Mouse (Mus musculus): ENCODE results near the gene Gdf2. TPM values are rescaled to one million over a fixed set of nuclear protein-coding genes. Genes with fewer than 3 reads are reported as not detected.

The Gdf2 gene
- total and polyA plus RNA-seq, 2 experiments from 2014 or later = 0.06 to 0.37 TPM

DNA sequence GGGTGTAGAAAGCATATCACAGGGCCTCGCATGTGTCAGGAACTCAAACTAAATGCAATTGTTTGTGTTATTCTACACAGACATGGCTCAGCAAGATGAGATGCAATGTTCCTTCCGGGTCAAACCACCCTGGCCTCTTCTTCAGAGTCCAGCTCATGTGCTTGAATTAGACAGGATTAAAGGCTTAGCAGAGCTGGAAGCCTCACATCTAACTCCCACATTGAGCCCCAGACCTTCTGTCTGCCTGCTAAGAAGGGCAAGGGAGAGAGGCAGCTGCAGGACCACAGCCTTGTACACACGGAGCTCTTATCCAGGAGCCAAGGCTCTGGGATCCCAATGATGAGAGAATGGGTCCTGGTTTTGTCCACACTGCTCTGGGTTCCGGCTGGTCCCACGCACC, 12.9 kb downstream of the Gdf2 start, which contains the start of gene Rbp3:
Rbp3 (plus strand) TSS at position 243 of the 400 bp plus-strand sequence.
- 83% methylated on average over 5 of the region's 5 CpGs for WGBS
- TF ChIP-seq CTCF (IDR thresholded peaks at IDR 0.05; ENCODE audit: low read depth) = no peak
- H3K4me3 ChIP-seq (ENCODE audit: low read length) = no peak within 1 kb of the TSS
- H3K27me3 ChIP-seq (ENCODE audit: insufficient read depth, low read length) = no peaks in the 10 kb centered on the region
- H3K4me1 ChIP-seq (ENCODE audit: insufficient read depth, low read length) = no peaks in the 10 kb centered on the region
- H3K9me3 ChIP-seq (ENCODE audit: low read length) = no peaks in the 10 kb centered on the region
- DNase-seq (ENCODE audit: low spot score) (no peak), ATAC-seq (no peak)
- no peak within 1 kb of the TSS for H3K9ac ChIP-seq (replicated peaks; ENCODE audit: low read length)
- H3K4me2 ChIP-seq (ENCODE audit: low read depth, low read length) = no peak within 1 kb of the TSS
- no peaks in the 10 kb centered on the region for H3K36me3 ChIP-seq (ENCODE audit: insufficient read depth, low read length)
- H3K27ac ChIP-seq = no peak within 1 kb of the TSS

DNA sequence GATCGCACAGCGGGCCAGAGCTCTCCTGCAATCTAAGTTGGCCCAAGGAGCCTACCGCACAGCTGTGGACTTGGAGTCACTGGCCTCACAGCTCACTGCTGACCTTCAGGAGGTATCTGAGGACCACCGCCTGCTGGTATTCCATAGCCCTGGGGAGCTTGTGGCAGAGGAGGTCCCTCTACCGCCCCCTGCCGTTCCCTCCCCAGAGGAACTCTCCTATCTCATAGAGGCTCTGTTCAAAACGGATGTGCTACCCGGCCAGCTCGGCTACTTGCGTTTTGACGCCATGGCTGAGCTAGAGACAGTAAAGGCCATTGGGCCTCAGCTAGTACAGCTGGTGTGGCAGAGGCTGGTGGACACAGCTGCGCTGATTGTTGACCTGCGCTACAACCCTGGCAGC, 15.2 kb downstream of the Gdf2 start:
- Histone ChIP-seq H3K4me2 (ENCODE audit: low read depth, low read length) (no peak overlapping the region), H3K36me3 (ENCODE audit: insufficient read depth, low read length) (no peaks in the 10 kb centered on the region), H3K9ac (replicated peaks; ENCODE audit: low read length) (no peak overlapping the region), H3K9me3 (ENCODE audit: low read length) (no peaks in the 10 kb centered on the region), H3K4me3 (ENCODE audit: low read length) (no peak overlapping the region), H3K4me1 (ENCODE audit: insufficient read depth, low read length) (no peaks in the 10 kb centered on the region), H3K27me3 (ENCODE audit: insufficient read depth, low read length) (no peaks in the 10 kb centered on the region), H3K27ac (no peak overlapping the region)
- WGBS = 80% methylated on average over 13 of the region's 13 CpGs
- ATAC-seq = no peak
- no peak for TF ChIP-seq CTCF (IDR thresholded peaks at IDR 0.05; ENCODE audit: low read depth)
- no peak for DNase-seq (ENCODE audit: low spot score)

DNA sequence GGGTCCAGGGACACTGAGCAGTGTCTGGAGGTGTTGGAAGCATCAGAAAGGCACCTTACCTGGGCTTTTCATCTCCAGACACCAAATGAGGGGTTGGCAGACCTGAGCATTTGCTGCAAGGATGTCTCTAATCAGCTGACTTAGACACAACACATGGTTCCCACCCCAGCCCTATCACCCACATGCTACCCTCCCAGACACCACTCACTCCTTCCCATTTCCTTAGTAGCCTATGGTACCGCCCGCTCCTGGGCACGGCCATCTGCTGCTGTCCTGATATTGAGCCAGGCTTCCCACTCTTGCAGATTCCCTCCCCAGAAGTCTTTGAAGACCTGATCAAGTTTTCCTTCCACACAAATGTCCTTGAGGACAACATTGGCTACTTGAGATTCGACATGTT, 17.3 kb downstream of the Gdf2 start:
- Histone ChIP-seq H3K36me3 (ENCODE audit: insufficient read depth, low read length) (no peaks in the 10 kb centered on the region), H3K4me3 (ENCODE audit: low read length) (no peak overlapping the region), H3K4me2 (ENCODE audit: low read depth, low read length) (no peak overlapping the region), H3K27ac (no peak overlapping the region), H3K27me3 (ENCODE audit: insufficient read depth, low read length) (no peaks in the 10 kb centered on the region), H3K9me3 (ENCODE audit: low read length) (no peaks in the 10 kb centered on the region), H3K9ac (replicated peaks; ENCODE audit: low read length) (no peak overlapping the region), H3K4me1 (ENCODE audit: insufficient read depth, low read length) (no peaks in the 10 kb centered on the region)
- DNase-seq (ENCODE audit: low spot score) (no peak), ATAC-seq (no peak)
- 78% methylated on average over 4 of the region's 4 CpGs for WGBS
- TF ChIP-seq CTCF (IDR thresholded peaks at IDR 0.05; ENCODE audit: low read depth) = no peak

DNA sequence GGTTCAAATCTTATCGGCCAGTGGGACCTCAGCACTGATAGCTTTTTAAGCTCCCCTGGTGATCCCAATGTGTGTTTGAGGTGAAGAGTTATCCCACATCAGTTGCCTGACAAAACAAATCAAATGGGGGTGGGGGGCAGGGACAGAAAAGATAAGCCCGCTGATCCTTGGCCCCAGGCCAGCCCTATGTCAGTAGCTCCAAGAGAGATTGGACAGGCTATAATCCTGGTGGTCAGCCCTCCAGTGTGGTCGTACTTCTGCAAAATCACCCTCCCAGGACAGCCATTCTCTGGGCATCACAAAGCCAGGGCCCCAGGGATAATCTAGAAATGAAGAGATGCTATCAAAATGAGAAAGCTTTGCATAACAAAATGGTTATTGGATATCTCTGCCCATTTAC, 18.0 kb downstream of the Gdf2 start:
- no peaks in the 10 kb centered on the region for H3K4me1 ChIP-seq (ENCODE audit: insufficient read depth, low read length)
- no peaks in the 10 kb centered on the region for H3K36me3 ChIP-seq (ENCODE audit: insufficient read depth, low read length)
- H3K9me3 ChIP-seq (ENCODE audit: low read length) = no peaks in the 10 kb centered on the region
- TF ChIP-seq CTCF (IDR thresholded peaks at IDR 0.05; ENCODE audit: low read depth) = no peak
- no peak overlapping the region for H3K27ac ChIP-seq
- DNase-seq (ENCODE audit: low spot score) (no peak), ATAC-seq (no peak)
- H3K4me3 ChIP-seq (ENCODE audit: low read length) = no peak overlapping the region
- H3K4me2 ChIP-seq (ENCODE audit: low read depth, low read length) = no peak overlapping the region
- no peak overlapping the region for H3K9ac ChIP-seq (replicated peaks; ENCODE audit: low read length)
- 63% methylated on average over 3 of the region's 3 CpGs for whole genome bisulfite sequencing
- no peaks in the 10 kb centered on the region for H3K27me3 ChIP-seq (ENCODE audit: insufficient read depth, low read length)

DNA sequence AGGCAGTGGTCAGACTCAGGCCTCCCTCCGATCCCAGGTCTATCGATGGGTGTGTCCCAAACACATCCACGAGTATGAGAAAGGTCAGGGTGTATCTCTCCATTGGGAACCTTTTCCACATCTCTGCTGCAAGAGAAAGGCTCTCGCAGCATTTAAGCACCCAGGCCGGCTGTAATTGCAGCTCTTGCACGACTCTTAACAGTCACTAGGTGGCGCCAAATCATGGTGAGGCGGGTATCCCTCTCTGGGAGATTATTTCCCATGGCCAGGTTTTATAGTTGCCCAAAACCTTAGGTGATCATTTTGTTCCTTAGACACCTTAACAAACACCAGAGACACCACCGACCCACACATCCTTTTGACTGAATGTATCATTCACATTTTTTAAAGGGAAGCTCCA, 18.5 kb downstream of the Gdf2 start:
- Histone ChIP-seq H3K4me3 (ENCODE audit: low read length) (no peak overlapping the region), H3K27me3 (ENCODE audit: insufficient read depth, low read length) (no peaks in the 10 kb centered on the region), H3K9me3 (ENCODE audit: low read length) (no peaks in the 10 kb centered on the region), H3K9ac (replicated peaks; ENCODE audit: low read length) (no peak overlapping the region), H3K27ac (no peak overlapping the region), H3K4me2 (ENCODE audit: low read depth, low read length) (no peak overlapping the region), H3K36me3 (ENCODE audit: insufficient read depth, low read length) (no peaks in the 10 kb centered on the region), H3K4me1 (ENCODE audit: insufficient read depth, low read length) (no peaks in the 10 kb centered on the region)
- ATAC-seq (no peak), DNase-seq (ENCODE audit: low spot score) (peak; percentile 79)
- WGBS = 16% methylated on average over 9 of the region's 9 CpGs
- peak; percentile 86 for TF ChIP-seq CTCF (IDR thresholded peaks at IDR 0.05; ENCODE audit: low read depth)

DNA sequence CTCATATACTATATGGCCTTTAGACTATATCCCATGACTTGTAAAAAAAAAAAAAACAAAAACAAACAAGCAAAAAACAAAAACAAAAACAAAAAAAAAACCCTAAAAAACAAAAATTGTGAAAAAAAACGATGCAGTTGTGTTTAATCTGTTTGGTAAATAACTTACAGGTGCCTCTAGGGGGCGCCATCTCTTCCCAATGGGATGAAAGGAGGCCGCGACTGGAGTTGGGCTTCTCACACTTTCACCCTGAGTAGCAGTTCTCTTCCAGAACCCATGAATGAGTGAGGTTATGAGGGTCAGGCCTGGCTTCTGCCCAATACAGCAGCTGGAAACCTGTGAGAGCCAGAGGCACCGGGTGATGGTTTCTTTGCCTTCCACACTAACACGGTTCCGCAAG, 24.8 kb downstream of the Gdf2 start:
- no peaks in the 10 kb centered on the region for H3K4me1 ChIP-seq (ENCODE audit: insufficient read depth, low read length)
- H3K27me3 ChIP-seq (ENCODE audit: insufficient read depth, low read length) = no peaks in the 10 kb centered on the region
- no peak overlapping the region for H3K27ac ChIP-seq
- H3K4me3 ChIP-seq (ENCODE audit: low read length) = no peak overlapping the region
- ATAC-seq = no peak
- H3K4me2 ChIP-seq (ENCODE audit: low read depth, low read length) = no peak overlapping the region
- peak; percentile 45 for DNase-seq (ENCODE audit: low spot score)
- H3K9ac ChIP-seq (replicated peaks; ENCODE audit: low read length) = no peak overlapping the region
- 62% methylated on average over 7 of the region's 7 CpGs for WGBS
- no peaks in the 10 kb centered on the region for H3K9me3 ChIP-seq (ENCODE audit: low read length)
- peak; percentile 30 for TF ChIP-seq CTCF (IDR thresholded peaks at IDR 0.05; ENCODE audit: low read depth)
- no peaks in the 10 kb centered on the region for H3K36me3 ChIP-seq (ENCODE audit: insufficient read depth, low read length)

DNA sequence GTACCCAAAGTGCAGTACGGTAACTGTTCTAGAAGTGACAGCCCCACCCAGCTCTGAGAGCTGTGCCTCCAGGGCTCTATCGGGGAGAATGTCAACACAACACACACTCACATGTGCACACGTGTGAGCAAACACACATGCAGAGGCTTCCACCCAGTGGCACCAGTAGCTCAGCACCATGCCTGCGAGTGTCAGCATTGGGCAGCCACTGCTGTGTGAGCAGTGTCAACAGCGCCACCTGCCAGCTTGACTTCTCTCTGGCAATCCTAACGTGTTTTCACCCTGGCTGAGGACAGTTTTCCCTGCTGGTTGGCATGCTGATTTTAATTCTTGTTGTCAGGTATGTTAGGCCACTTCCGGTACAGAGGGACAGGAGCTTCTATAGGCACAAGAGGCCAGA, 31.8 kb downstream of the Gdf2 start:
- peak; percentile 76 for TF ChIP-seq CTCF (IDR thresholded peaks at IDR 0.05; ENCODE audit: low read depth)
- WGBS = 49% methylated on average over 7 of the region's 7 CpGs
- DNase-seq (ENCODE audit: low spot score) (peak; percentile 71), ATAC-seq (peak; percentile 77)
- Histone ChIP-seq H3K9ac (replicated peaks; ENCODE audit: low read length) (no peak overlapping the region), H3K36me3 (ENCODE audit: insufficient read depth, low read length) (no peaks in the 10 kb centered on the region), H3K4me3 (ENCODE audit: low read length) (no peak overlapping the region), H3K27ac (no peak overlapping the region), H3K4me1 (ENCODE audit: insufficient read depth, low read length) (no peaks in the 10 kb centered on the region), H3K9me3 (ENCODE audit: low read length) (no peaks in the 10 kb centered on the region), H3K4me2 (ENCODE audit: low read depth, low read length) (no peak overlapping the region), H3K27me3 (ENCODE audit: insufficient read depth, low read length) (no peaks in the 10 kb centered on the region)

All from hindbrain, postnatal 0 days (tissue).